Mouse (Mus musculus): ENCODE measurements around the gene Gpc4.

Gpc4 gene

DNA sequence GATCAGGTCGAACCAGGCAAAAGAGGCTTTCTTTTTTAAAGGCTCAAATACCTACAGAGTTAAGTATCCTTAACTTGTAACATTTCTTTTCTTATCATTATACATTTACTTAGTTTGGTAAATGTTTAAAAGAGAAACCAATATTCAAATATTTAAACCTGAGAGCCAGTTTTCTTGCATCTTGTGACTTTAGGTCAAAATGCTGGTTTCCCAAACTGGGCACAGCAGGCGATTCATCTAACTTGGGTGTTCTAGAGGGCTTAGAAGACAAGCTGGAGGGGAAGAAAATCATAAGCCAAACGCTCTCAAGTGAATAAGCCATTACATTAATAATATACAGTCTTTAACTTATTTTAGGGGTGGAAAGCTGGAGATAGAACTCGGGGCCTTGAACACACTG is 10.2 kb downstream of the Gpc4 start:
- in situ Hi-C loops (cut with MboI; ENCODE audit: low pct_unique_long_range_greater_than_20kb in 1 of 2, low sequenced_read_pairs in 2 of 2, unreplicated experiment in 1 of 2): loop anchor here in 1 of 2 experiments (25.0 kb wide), 1 partner anchor 207 kb away; no protein-coding TSS in a partner anchor

- in situ Hi-C loops (cut with MboI; ENCODE audit: low pct_unique_long_range_greater_than_20kb in 1 of 2, low sequenced_read_pairs in 2 of 2, unreplicated experiment in 1 of 2): loop anchor here in 1 of 2 experiments (25.0 kb wide), 1 partner anchor 209 kb away; no protein-coding TSS in a partner anchor
Measured at GRCm38 (mm10) chrX:52153451-52153850, 11.6 kb downstream of the Gpc4 start.

- in situ Hi-C loops (cut with MboI; ENCODE audit: low pct_unique_long_range_greater_than_20kb in 1 of 2, low sequenced_read_pairs in 2 of 2, unreplicated experiment in 1 of 2): loop anchor here in 1 of 2 experiments (25.0 kb wide), 1 partner anchor 209 kb away; no protein-coding TSS in a partner anchor
Measured at GRCm38 (mm10) chrX:52152961-52153360, 12.1 kb downstream of the Gpc4 start.

DNA sequence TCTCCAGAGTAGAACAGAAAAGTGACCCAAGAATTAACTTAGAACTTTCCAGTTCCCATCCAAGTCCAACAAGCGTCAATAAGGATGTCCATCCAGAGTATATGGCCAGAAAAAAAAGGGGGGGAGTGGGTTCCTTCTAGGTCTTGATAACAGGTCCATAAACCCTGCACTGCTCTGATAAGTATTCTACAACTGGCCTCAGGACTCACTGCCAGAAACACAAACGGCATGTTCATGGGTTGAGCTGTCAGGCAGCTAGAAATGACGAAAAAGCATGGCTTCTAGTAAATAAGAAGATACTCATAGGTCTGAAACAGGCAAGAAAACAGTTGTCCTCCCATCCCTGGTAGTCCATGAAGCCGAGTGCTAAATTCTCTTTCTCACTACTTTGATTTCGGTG is 13.5 kb downstream of the Gpc4 start:
- in situ Hi-C loops (cut with MboI; ENCODE audit: low pct_unique_long_range_greater_than_20kb in 1 of 2, low sequenced_read_pairs in 2 of 2, unreplicated experiment in 1 of 2): loop anchor here in 1 of 2 experiments (25.0 kb wide), 1 partner anchor 211 kb away; no protein-coding TSS in a partner anchor

DNA sequence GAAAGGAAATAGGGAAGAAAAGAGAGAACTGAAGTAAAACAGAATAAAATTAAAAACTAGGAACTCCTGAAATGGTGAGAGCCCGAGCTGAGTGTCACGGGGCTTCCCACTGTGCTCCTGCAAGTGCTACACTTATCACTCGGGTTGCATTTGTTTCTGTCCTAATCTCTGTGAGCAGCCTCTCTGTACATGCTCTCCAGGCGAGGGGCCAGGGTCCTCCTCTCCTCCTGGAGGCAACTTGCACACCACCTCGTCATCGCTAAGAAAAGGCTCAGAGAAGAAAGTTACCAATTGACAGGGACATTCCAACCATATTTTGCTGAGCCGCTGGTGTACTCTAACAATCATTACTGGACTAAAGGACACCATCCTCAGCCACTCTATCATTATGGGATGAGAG is 14.0 kb downstream of the Gpc4 start:
- in situ Hi-C loops (cut with MboI; ENCODE audit: low pct_unique_long_range_greater_than_20kb in 1 of 2, low sequenced_read_pairs in 2 of 2, unreplicated experiment in 1 of 2): loop anchor here in 1 of 2 experiments (25.0 kb wide), 1 partner anchor 211 kb away; no protein-coding TSS in a partner anchor

GRCm38 (mm10) chrX:52145563-52145962 is 19.5 kb downstream of the Gpc4 start:
- in situ Hi-C loops (cut with MboI; ENCODE audit: low pct_unique_long_range_greater_than_20kb in 1 of 2, low sequenced_read_pairs in 2 of 2, unreplicated experiment in 1 of 2): no loop called here

DNA sequence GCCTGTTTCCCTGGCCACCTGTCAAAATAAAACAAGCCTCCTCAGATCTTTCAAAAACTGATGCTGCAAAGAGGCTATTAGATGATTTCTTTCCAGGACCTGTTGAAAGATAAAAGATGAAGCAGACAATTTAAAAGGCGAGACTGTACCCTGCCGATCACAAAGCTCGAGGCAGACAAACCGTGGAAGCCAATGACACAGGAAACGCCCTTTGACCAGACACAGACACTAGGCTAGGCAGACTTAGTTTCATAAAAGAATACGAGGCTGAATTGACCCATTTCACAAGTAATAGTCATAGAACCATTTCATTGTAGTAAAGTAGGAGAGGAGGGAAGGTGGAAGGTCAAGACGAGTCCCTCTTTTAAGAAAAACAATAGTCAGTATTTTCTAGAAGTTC is 20.6 kb downstream of the Gpc4 start:
- in situ Hi-C loops (cut with MboI; ENCODE audit: low pct_unique_long_range_greater_than_20kb in 1 of 2, low sequenced_read_pairs in 2 of 2, unreplicated experiment in 1 of 2): no loop called here

- in situ Hi-C loops (cut with MboI; ENCODE audit: low pct_unique_long_range_greater_than_20kb in 1 of 2, low sequenced_read_pairs in 2 of 2, unreplicated experiment in 1 of 2): no loop called here
Measured at GRCm38 (mm10) chrX:52140316-52140715, 24.7 kb downstream of the Gpc4 start.

GRCm38 (mm10) chrX:52138461-52139075 is 26.5 kb downstream of the Gpc4 start:
- in situ Hi-C loops (cut with MboI; ENCODE audit: low pct_unique_long_range_greater_than_20kb in 1 of 2, low sequenced_read_pairs in 2 of 2, unreplicated experiment in 1 of 2): no loop called here

DNA sequence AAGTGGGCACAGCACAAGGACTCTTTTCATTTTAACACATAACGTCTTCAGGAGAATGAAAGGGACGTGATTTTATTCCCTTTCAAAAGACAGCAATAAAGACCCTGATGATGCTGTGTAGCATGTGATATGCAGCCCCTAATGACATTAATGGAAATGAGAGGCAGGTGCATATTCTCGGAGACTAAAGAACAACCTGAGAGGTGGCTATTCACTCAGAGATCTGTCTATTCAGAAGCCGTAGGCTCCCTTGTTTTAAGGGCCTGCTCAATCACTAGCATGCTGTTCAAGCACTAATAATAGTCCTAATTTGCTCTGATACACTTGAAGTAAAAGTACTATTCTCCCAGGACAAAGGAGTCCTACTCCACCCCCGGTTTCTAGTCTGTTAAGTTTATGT is 27.0 kb downstream of the Gpc4 start:
- in situ Hi-C loops (cut with MboI; ENCODE audit: low pct_unique_long_range_greater_than_20kb in 1 of 2, low sequenced_read_pairs in 2 of 2, unreplicated experiment in 1 of 2): no loop called here

DNA sequence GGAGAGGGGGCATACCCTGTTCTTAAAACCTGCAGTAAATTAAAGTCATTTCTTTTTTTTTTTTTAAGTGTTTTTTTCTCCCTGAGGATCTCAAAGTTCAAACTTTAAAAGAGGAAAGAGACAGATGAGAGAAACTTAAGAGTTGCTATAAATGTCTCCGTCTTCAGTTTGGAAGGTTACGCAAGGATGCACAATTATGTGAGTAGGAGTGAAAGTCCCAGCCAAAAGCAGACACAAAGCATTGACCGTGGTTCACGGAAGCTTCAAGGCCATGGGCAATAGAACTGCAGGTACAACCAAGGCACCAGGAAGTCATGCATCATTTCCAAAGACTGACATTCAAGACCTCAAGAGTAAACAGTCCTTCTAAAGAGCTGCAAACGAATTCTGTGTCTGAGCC is 28.5 kb downstream of the Gpc4 start:
- in situ Hi-C loops (cut with MboI; ENCODE audit: low pct_unique_long_range_greater_than_20kb in 1 of 2, low sequenced_read_pairs in 2 of 2, unreplicated experiment in 1 of 2): no loop called here

DNA sequence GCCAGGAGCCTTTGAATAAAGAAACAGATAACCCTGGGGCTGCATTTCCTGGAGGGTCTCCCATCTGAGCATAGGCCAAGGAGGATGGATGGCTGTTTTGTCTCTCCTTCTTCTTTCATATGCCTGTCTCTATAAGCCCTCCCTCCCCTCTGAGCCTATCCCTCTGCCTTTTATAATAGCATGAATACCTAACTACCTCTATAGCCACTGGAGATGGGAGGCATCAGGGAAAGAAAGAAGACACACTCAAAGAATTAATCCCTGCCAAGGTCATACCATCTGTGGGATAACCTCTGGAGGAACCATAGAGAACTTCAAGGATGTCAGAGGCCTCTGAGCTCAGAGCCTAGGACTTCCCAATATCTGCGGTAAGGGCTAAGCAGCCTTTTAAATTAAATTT is 35.4 kb downstream of the Gpc4 start:
- in situ Hi-C loops (cut with MboI; ENCODE audit: low pct_unique_long_range_greater_than_20kb in 1 of 2, low sequenced_read_pairs in 2 of 2, unreplicated experiment in 1 of 2): no loop called here

DNA sequence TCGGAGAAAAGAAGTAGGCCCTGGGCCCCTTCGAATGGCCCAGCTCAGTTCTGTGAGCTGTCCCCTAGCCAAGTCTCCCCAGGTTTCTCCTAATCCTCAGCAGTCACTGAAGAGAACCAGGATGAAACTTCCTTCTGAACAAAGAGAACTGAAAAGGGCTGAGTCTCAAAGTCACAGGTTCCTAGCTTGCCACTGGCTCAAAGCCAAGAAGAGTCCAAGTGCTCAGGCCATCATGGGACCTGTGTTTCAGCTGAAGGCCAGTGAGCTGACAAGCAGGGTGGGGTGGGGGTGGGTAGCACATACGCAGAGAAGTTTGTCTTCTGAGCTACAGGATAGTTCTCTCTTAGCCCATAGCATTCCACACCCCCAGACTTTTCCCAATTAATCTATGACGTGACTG is 36.3 kb downstream of the Gpc4 start:
- in situ Hi-C loops (cut with MboI; ENCODE audit: low pct_unique_long_range_greater_than_20kb in 1 of 2, low sequenced_read_pairs in 2 of 2, unreplicated experiment in 1 of 2): no loop called here

DNA sequence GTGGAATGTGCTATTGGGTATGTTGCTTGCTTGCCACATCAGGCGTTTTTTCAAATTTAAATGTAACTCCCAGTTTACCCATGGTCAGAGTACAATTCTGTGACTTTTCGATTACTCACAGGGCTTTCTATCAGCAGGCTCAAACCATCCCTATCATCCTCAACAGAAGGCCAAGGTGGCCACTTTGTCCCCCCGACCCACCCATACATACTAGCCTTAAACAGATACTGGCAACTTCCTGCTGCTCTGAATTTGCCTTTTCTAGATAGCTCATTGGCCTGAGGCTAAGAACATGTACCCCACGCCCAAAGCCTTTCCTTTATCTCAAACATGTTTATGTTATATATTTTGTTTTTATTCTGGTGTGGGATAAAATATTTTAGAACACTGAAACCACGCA is 51.4 kb downstream of the Gpc4 start:
- in situ Hi-C loops (cut with MboI; ENCODE audit: low pct_unique_long_range_greater_than_20kb in 1 of 2, low sequenced_read_pairs in 2 of 2, unreplicated experiment in 1 of 2): no loop called here

DNA sequence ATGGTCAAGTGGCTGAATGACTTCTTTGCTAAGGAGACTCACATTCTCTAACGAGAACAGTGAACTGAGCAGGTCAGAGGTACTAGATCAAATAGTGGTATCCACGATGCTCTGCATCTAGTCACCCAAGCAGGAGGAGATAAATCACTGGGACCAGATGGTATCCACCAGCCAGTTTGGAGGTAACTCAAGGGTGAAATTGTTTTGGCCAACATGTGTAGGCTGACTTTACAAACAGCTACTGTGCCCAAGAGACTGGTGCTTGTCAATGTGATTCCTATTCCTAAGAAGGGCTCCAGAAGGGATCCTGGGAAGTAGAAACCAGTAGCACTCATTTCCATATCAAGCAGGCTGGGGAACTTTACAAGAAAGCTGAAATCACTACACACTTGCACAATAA is 55.4 kb downstream of the Gpc4 start:
- in situ Hi-C loops (cut with MboI; ENCODE audit: low pct_unique_long_range_greater_than_20kb in 1 of 2, low sequenced_read_pairs in 2 of 2, unreplicated experiment in 1 of 2): no loop called here

DNA sequence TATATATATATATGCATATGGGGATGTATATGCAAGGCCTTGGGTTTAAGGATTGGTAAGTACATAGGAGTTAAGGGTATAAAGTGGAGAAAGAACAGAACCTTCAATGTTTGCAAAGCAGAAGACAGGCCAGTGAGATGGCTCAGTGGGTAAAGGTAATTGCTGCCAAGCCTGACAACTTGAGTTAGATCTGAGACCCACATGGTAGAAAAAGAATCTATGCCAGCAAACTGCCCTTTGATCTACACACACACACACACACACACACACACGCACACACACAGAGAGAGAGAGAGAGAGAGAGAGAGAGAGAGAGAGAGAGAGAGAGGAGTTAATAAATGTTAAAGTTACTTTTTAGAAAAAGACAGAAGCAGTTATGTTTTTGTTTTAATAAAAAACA is 56.1 kb downstream of the Gpc4 start:
- in situ Hi-C loops (cut with MboI; ENCODE audit: low pct_unique_long_range_greater_than_20kb in 1 of 2, low sequenced_read_pairs in 2 of 2, unreplicated experiment in 1 of 2): no loop called here

- in situ Hi-C loops (cut with MboI; ENCODE audit: low pct_unique_long_range_greater_than_20kb in 1 of 2, low sequenced_read_pairs in 2 of 2, unreplicated experiment in 1 of 2): no loop called here
Measured at GRCm38 (mm10) chrX:52103771-52104170, 61.3 kb downstream of the Gpc4 start.

DNA sequence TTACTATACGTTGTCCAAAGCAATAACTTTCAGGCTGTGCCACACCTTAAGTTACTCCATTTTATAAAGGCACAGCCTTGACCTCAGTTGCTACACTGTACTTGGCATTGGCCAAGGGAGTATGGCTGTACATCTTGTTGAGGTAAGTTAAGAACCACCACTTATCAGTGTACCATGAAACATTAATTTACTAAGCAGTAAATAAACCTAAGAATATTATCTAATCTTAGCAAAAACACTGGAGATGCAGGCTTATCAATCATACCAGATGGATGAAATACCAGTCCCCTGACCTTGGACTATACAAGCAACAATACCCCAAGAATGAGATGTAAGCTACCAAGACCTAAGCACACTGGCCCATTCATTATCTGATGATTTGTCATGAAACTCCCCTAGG is 63.1 kb downstream of the Gpc4 start:
- in situ Hi-C loops (cut with MboI; ENCODE audit: low pct_unique_long_range_greater_than_20kb in 1 of 2, low sequenced_read_pairs in 2 of 2, unreplicated experiment in 1 of 2): no loop called here

- in situ Hi-C loops (cut with MboI; ENCODE audit: low pct_unique_long_range_greater_than_20kb in 1 of 2, low sequenced_read_pairs in 2 of 2, unreplicated experiment in 1 of 2): no loop called here
Measured at GRCm38 (mm10) chrX:52101445-52101844, 63.6 kb downstream of the Gpc4 start.

DNA sequence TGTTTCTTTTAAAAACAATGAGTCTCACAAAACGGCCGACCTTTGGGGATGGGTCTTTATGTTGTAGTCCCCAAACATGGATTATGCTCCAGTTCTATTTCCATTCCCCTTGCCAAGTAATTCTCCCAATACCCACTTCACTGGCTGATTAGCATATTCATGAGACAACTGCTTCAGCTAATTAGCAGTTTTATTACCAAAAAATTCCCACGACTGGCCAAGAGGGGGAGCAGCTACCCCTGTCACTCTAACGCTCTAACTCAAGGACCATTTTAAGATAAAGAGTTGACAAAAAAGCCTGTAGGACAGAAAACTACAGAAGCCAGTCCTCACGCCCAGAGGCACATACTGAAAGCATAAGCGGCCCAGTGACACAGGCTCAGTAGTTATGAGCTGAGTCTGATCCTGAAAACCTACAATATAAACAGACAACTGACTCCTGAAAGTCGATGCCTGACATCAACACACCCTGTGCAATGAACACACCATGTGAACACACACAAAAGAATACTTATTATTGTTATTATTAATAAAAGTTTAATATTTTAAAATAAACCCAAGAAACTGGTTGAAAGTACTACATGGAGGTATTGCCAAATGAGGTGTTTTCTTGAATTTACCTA is 77.2 kb downstream of the Gpc4 start:
- in situ Hi-C loops (cut with MboI; ENCODE audit: low pct_unique_long_range_greater_than_20kb in 1 of 2, low sequenced_read_pairs in 2 of 2, unreplicated experiment in 1 of 2): no loop called here

All from mouse embryonic stem cell (cell line).